Mouse (Mus musculus): Measurements from ENCODE around the gene Pde4d.

Gene Pde4d

GRCm38 (mm10) chr13:109569491-109569890 is 1119.7 kb downstream of the Pde4d start:
- no peak for DNase-seq (ENCODE audit: low spot score)

GRCm38 (mm10) chr13:109576725-109577124 is 1127.0 kb downstream of the Pde4d start:
- no peak for DNase-seq (ENCODE audit: low spot score)

GRCm38 (mm10) chr13:109577454-109577853 is 1127.7 kb downstream of the Pde4d start:
- peak; percentile 24 for DNase-seq (ENCODE audit: low spot score)

GRCm38 (mm10) chr13:109577901-109578300 is 1128.2 kb downstream of the Pde4d start:
- DNase-seq (ENCODE audit: low spot score), result peak; percentile 41

GRCm38 (mm10) chr13:109581284-109582070 is 1131.7 kb downstream of the Pde4d start:
- DNase-seq (ENCODE audit: low spot score), result no peak

GRCm38 (mm10) chr13:109590048-109590447 is 1140.3 kb downstream of the Pde4d start:
- no peak for DNase-seq (ENCODE audit: low spot score)

- no peak for DNase-seq (ENCODE audit: low spot score)
These were observed 1142.5 kb downstream of the Pde4d start for GRCm38 (mm10) chr13:109592192-109592797.

GRCm38 (mm10) chr13:109599711-109600110 is 1150.0 kb downstream of the Pde4d start:
- no peak for DNase-seq (ENCODE audit: low spot score)

- no peak for DNase-seq (ENCODE audit: low spot score)
These were observed 1154.3 kb downstream of the Pde4d start for GRCm38 (mm10) chr13:109604017-109604416.

GRCm38 (mm10) chr13:109605140-109605539 is 1155.4 kb downstream of the Pde4d start:
- DNase-seq (ENCODE audit: low spot score), result no peak

GRCm38 (mm10) chr13:109609106-109609804 is 1159.5 kb downstream of the Pde4d start:
- DNase-seq (ENCODE audit: low spot score), result no peak

- peak; percentile 59 for DNase-seq (ENCODE audit: low spot score)
These were observed 1160.0 kb downstream of the Pde4d start for GRCm38 (mm10) chr13:109609805-109610187.

- DNase-seq (ENCODE audit: low spot score), result no peak
These were observed 1161.0 kb downstream of the Pde4d start for GRCm38 (mm10) chr13:109610772-109611171.

GRCm38 (mm10) chr13:109615213-109615784 is 1165.6 kb downstream of the Pde4d start:
- DNase-seq (ENCODE audit: low spot score), result no peak

- no peak for DNase-seq (ENCODE audit: low spot score)
These were observed 1166.1 kb downstream of the Pde4d start for GRCm38 (mm10) chr13:109615785-109616281.

GRCm38 (mm10) chr13:109619158-109619657 is 1169.5 kb downstream of the Pde4d start:
- DNase-seq (ENCODE audit: low spot score), result no peak

- DNase-seq (ENCODE audit: low spot score), result no peak
These were observed 1172.5 kb downstream of the Pde4d start for GRCm38 (mm10) chr13:109622207-109622606.

GRCm38 (mm10) chr13:109623201-109623600 is 1173.5 kb downstream of the Pde4d start:
- no peak for DNase-seq (ENCODE audit: low spot score)

- no peak for DNase-seq (ENCODE audit: low spot score)
These were observed 1175.1 kb downstream of the Pde4d start for GRCm38 (mm10) chr13:109624772-109625349.

GRCm38 (mm10) chr13:109625466-109626129 is 1175.8 kb downstream of the Pde4d start:
- no peak for DNase-seq (ENCODE audit: low spot score)

- no peak for DNase-seq (ENCODE audit: low spot score)
These were observed 1177.5 kb downstream of the Pde4d start for GRCm38 (mm10) chr13:109627265-109627664.

All from urinary bladder, postnatal 14 days (tissue).